Mouse (Mus musculus) embryonic fibroblast, embryonic 13.5 days (primary cell): ENCODE measurements around the gene Aqp9.

Experiments
- CTCF ChIP-seq: IDR thresholded peaks from 2 replicates; pipeline ENCODE4 v1.5.1; 2011; ENCODE audit warnings: mild to moderate bottlenecking, control low read depth, low read length, moderate library complexity, borderline replicate concordance; ENCODE audit not compliant: insufficient read depth
- POLR2A ChIP-seq: IDR thresholded peaks from 2 replicates; pipeline ENCODE4 v1.6.1; 2011; ENCODE audit warnings: low read depth, mild to moderate bottlenecking, control low read depth, low read length, moderate library complexity

GRCm38 (mm10) chr9:71185823-71186222 lies 17.3 kb upstream of the Aqp9 start:
- TF ChIP-seq CTCF, result no peak
- no peak for TF ChIP-seq POLR2A
